Mouse (Mus musculus) G1E-ER4 (cell line): Measurements from ENCODE around the gene Tmem63a. TPM values are rescaled to one million over a fixed set of nuclear protein-coding genes. Genes with fewer than 3 reads are reported as not detected.

Source experiments
- GATA1 ChIP-seq: IDR thresholded peaks from one replicate; pipeline ENCODE4 v1.8.0; 2012; ENCODE audit warnings: low read length, inconsistent platforms
- polyA plus RNA-seq: library from polyadenylated mRNA; stranded (reverse); fragments of >175 nt; gene quantifications from 2 replicates; pipeline ENCODE4 v1.2.3, GENCODE M21; 2012

The Tmem63a gene
- polyA plus RNA-seq, 1 experiment = 8.3 TPM

GRCm38 (mm10) chr1:180922273-180923048 lies 19.7 kb upstream of the Tmem63a start:
- TF ChIP-seq GATA1 = no peak

- TF ChIP-seq GATA1 = no peak
Observed at GRCm38 (mm10) chr1:180924737-180925136, 17.4 kb upstream of the Tmem63a start.

- TF ChIP-seq GATA1 = no peak
Observed at GRCm38 (mm10) chr1:180926286-180926685, 15.9 kb upstream of the Tmem63a start.

- TF ChIP-seq GATA1 = no peak
Observed at GRCm38 (mm10) chr1:180929599-180929998, 12.5 kb upstream of the Tmem63a start.

- no peak for TF ChIP-seq GATA1
Observed at GRCm38 (mm10) chr1:180931106-180931505, 11.0 kb upstream of the Tmem63a start.

GRCm38 (mm10) chr1:180933659-180934058 lies 8.5 kb upstream of the Tmem63a start:
- no peak for TF ChIP-seq GATA1

GRCm38 (mm10) chr1:180934467-180935419 lies 7.4 kb upstream of the Tmem63a start, which contains the start of gene Lefty1:
Gene Lefty1 (plus strand): TSS chr1:180935022.
- no peak for TF ChIP-seq GATA1

- TF ChIP-seq GATA1 = no peak
Observed at GRCm38 (mm10) chr1:180940776-180941460, 1.2 kb upstream of the Tmem63a start.

- no peak for TF ChIP-seq GATA1
Observed at GRCm38 (mm10) chr1:180941726-180942125, 418 bp upstream of the Tmem63a start.

- TF ChIP-seq GATA1 = no peak
Observed at GRCm38 (mm10) chr1:180943032-180943644, 994 bp downstream of the Tmem63a start.

GRCm38 (mm10) chr1:180943896-180944295 lies 1.8 kb downstream of the Tmem63a start:
- no peak for TF ChIP-seq GATA1

GRCm38 (mm10) chr1:180944553-180944952 lies 2.4 kb downstream of the Tmem63a start:
- no peak for TF ChIP-seq GATA1

GRCm38 (mm10) chr1:180945001-180945980 lies 3.1 kb downstream of the Tmem63a start:
- no peak for TF ChIP-seq GATA1

- TF ChIP-seq GATA1 = no peak
Observed at GRCm38 (mm10) chr1:180946448-180946847, 4.3 kb downstream of the Tmem63a start.
